Mouse (Mus musculus): ENCODE results near the gene Usp20.
"Not testable (repeated sequence)": the region's sequence is repeated elsewhere in the genome, so short reads cannot be mapped to it uniquely, and the experiment has no call there.

Gene Usp20

DNA sequence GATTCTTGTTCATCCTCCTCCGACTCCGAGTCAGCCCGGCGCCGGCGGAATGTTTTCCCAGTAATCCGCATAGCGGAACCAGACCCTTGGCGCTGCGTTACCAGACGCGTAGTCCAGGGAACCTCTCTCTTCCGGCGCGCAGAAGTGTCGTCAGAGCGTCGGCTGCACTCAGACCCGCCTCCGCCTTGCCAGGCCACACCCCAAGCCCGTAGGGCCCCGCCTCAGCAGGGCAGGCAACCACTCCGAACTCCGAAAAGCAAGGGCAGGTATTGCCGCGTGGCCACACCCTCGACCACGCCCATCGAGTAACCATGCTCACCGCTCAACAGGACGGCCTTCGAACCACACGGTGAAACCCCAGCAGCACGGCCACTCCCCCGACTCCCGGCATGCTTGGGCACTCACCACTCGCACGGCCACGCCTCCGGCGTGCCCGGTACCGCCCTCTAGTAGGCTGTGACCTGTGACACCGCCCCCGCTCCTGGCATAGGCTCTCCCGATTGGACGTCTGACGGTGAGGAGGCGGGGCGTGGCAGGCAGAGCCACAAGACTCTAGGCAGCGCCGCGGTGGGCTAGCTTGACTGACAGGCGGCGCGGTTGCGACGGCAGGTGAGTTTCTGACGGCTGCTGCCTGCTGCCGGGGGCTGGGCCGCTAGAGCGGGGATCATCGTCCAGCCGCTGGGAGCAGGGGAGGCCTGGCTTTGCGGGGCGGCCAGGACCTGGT is at the start of gene Usp20, which contains the start of gene BC005624:
Gene Usp20 (plus strand): TSS at position 490 of the 724 bp plus-strand sequence.
Gene BC005624 (minus strand): TSS at position 412 of the 724 bp plus-strand sequence.
- peak; percentile 96 for DNase-seq (ENCODE audit: low spot score)

DNA sequence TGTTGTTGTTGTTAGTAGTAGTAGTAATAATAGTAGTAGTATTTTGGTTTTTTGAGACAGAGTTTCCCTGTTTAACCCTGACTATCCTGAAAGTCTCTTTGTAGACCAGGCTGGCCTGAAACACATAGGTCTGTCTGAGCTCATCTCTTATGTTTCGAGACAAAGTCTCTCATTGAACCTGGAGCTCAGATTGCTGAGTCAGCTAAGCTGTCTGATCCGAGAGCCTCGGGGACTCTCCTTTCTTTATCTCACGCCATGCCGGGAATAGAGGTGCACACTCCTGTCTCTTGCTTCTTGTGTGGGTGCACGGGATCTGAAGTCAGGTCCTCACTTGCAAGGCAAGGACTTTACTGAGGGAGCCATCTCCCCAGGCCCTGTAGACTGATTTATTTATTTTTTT is 49.0 kb upstream of the Usp20 start:
- no peak for DNase-seq (ENCODE audit: low spot score)

DNA sequence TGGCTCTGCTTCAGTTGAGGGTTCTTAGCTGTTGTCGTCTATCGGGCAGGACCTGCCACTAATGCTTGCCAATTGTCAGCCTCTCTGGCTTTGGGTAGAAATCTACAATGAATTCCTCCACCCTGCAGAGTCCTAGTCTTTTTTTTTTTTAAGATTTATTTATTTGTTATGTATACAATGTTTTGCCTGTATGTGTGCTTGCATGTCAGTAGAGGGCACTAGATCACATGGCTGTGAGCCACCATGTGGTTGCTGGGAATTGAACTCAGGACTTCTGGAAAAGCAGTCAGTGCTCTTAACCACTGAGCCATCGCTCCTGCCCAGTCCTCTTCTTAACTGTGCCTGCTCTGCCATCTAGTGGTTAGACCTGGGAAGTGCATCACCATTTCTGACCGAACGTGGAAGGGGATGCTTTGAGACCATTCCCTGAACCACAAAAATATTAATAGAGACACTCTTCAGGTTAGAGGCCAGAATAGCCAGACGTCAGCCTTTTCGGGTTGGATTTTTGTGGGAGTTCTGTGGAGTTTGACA is 48.1 kb upstream of the Usp20 start:
- DNase-seq (ENCODE audit: low spot score): peak; percentile 35

DNA sequence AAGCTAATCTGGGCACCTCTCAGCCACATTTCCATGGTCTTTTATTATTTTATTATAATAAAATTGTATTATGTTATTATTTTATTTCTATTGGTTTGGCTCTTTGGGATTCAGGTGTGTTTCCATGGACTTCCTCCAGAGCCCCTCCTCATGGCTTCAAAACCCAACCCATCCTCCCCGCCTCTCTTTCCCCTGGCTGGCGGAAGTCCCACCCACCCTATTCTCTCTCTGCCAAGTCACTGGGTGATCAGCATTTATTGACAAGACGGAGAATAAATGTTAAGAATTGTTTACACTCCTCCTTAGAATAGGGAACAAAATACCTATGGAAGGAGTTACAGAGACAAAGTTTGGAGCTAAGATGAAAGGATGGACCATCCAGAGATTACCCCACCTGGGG is 45.3 kb upstream of the Usp20 start:
- DNase-seq (ENCODE audit: low spot score): no peak

DNA sequence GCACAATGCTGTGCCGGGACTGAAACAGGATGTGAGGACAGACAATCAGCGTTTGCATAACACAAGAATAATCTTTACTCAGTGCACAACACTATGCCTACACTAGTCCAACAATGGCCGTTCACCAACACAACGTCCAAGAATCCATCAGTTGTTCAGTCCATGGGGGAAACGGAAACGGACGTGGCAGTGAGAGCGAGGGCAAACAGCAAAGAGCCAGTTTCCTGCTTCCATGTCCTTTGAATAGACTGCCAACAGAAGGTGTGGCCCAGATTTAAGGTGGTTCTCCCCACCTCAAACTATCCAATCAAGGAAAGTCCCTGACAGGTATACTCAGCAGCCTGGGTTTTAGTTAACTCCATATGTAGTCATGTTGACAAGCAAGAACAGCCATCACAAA is 44.3 kb upstream of the Usp20 start:
- DNase-seq (ENCODE audit: low spot score): no peak

DNA sequence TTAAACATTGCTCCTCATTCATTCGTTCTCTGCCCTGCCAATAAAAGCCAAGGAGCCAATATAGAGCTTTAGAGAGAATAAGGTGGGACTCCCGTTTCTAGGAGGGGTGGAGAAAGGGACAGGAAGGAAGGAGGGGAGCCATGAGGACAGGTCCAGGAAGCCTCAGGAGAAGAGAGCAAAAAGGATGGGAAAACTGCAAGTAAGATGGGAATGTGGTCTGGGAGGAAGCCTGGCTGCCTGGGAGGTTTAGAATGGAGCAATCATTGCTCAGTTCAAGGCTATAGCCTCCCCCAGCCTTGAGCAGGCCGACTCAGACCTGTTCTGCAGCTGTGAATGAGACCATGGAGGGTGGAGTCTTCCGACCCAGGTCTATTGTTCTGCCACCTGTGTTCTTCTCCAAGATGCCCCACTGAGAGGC is 43.5 kb upstream of the Usp20 start:
- DNase-seq (ENCODE audit: low spot score): no peak

DNA sequence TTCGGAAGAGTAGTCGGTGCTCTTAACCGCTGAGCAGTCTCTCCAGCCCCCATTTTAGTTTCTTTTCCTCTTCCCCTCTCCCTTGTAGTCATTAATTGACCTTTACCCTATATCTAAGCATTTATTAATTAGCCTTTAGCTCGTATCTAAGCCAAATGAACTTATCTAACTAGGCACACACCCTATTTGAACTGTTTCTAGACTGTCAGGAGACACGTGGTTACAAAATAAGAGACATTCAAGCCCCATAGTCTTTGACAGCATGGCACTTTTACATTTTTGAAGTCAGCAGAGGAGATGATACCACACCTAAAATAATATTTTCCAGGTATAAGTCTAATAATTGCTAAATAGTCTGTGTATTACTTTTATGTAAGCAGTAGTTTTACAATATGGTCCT is 40.5 kb upstream of the Usp20 start:
- DNase-seq (ENCODE audit: low spot score): no peak

DNA sequence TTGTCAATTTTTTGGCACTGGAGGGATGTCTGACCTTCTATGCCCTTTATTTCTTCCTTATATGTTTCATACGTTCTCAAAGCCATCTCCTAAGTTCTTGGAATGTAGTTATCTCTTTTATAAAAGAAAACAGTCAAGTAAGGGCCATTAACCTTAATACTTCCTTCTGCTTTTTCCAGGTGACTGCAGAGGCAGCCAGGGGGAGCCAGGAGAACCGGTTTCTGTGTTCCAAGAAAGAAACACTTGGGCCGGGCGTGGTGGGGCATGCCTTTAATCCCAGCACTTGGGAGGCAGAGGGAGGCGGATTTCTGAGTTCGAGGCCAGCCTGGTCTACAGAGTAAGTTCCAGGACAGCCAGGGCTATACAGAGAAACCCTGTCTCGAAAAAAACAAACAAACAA is 40.0 kb upstream of the Usp20 start:
- DNase-seq (ENCODE audit: low spot score): not testable (repeated sequence)

DNA sequence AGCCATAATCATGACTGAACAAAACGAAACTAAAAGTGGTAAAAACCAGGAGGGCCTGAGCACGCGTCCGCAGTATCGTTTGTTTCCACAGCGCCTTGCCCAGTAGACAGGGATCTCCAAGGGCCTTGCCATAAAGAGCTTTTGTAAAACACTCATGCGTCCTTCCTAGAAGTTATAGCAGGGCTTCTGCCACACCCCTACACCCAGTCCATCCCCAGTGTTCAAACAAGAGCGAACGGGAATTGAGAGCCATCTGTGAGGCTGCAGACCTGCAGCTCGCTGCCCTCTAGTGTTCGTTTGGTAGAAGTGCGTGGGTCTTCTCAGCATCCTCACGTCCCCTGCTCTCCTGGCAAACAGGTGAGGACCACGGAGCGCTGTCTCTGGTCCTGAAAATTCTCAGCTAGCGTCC is 39.5 kb upstream of the Usp20 start:
- no peak for DNase-seq (ENCODE audit: low spot score)

DNA sequence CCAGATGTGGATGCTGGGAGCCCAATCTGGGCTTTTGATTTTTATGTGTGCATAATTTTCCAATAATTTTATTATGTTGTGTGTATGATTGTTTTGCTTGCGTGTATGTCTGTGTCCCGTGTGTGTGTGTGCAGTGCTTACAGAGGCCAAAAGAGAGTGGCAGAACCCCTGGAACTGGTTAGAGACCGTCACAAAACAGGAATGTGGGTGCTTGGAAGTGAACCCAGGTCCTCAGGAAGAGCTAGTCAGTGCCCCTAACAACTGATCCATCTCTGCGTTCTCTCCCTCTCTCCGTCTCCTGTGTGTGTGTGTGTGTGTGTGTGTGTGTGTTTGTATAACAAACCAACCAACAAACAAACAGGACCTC is 29.6 kb upstream of the Usp20 start:
- DNase-seq (ENCODE audit: low spot score): no peak

DNA sequence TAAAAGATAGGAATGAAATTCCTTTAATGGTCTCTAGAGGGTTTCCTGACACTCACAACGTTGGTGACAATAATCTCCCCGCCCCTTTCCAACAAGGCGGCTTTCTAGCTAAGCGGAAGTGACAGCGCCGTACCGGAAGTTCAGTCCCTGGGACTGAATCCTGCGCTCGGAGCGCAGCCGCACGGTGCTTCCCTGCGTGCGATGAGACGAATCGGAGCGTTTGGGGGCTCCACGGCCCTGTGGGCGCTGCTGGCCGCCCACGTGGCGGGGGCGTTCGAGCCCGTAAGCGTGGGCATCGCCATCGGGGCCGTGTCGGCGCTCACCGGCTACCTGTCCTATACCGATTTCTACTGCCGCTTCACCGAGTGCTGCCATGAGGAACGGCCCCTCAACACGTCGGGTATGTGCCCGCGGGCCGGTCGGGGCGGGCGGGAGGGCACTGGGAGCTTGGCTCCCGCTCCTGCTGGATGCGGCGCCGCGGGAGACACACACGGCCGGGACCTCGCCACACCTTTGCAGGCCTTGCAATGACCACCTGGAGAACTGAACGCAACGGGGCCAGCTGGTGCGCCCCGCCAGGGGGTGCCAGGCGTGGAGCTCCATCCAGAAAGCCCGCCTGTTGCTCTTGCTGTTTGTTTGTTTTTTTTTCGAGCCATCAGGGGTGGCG is 29.1 kb upstream of the Usp20 start, which contains the start of gene Tor1b:
Gene Tor1b (plus strand): TSS at position 136 of the 667 bp plus-strand sequence.
- no peak for DNase-seq (ENCODE audit: low spot score)

DNA sequence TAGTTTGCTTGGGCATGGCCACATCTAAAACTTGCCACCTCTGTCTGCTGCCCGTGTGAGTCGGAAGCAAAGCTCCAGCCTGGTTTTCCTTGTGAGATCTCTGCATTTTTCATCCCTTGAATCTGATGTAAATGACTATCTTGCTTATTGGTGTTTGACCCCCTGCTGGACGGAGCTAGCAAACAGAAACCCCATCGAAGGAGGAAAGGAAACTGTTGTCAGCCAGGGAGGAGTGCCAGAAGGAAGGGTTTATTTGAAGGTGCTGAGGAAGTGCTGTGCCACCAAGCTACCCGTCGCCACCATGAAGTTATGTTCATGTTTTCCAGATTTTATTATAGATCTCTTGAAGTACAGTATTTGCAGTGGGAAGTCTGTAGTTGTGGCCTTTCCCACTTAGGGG is 27.3 kb upstream of the Usp20 start:
- no peak for DNase-seq (ENCODE audit: low spot score)

DNA sequence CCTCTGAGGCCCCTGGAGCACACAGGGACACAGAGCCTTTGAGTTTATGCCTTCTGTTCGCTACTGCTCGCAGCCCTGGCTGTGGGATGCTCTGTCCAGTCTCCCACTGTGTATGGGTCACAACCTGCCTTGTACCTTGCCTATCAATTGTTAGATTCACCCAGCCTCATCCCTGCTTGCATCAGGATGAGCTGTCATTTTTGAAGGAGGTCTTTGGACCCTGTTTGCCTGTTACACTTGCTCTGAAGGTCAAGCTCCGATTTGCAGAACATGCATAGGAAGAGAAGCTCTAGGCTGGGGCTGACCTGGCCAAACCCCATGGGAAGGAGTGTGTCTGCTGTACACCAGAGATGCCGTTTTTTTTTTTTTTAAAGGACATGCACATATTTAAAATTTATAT is 24.6 kb upstream of the Usp20 start:
- DNase-seq (ENCODE audit: low spot score): no peak

DNA sequence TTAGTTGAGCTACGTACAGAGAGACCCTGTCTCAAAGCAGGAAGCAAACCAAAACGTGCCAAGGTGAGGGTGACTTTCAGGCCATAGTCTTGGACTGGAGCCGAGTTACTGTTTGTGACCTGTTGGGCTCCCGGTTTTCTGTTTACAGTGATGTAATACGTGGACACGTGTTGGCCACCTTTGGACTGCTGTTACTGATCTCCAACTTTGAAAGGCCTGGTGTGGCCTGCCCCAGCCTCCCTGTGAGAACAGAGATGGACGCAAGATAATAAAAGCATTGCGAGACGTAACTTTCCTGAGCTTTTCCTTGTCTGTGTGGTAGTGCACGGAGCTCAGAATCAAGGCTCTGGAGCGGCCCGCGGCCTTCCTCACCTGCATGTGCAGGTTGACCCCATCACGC is 23.4 kb upstream of the Usp20 start:
- no peak for DNase-seq (ENCODE audit: low spot score)

DNA sequence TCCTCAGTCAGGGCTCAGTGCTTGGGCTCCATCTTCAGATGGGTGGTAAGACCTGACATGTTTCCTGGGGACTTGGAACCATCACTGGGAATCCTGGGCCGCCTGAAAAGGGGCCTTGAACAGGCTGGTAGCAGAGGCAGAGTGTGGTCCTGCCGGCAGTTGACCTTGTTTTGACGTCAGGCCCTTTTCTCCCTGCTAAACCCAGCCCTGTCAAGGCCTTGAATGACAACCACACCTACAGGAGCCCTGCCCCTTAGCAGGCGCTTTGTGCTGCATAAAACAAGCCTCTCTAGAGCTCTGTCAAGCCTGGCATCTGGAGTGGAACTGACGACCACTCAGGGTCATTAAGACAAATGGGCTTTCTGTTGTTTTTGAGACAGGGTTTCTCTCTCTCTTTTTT is 22.2 kb upstream of the Usp20 start:
- DNase-seq (ENCODE audit: low spot score): no peak

DNA sequence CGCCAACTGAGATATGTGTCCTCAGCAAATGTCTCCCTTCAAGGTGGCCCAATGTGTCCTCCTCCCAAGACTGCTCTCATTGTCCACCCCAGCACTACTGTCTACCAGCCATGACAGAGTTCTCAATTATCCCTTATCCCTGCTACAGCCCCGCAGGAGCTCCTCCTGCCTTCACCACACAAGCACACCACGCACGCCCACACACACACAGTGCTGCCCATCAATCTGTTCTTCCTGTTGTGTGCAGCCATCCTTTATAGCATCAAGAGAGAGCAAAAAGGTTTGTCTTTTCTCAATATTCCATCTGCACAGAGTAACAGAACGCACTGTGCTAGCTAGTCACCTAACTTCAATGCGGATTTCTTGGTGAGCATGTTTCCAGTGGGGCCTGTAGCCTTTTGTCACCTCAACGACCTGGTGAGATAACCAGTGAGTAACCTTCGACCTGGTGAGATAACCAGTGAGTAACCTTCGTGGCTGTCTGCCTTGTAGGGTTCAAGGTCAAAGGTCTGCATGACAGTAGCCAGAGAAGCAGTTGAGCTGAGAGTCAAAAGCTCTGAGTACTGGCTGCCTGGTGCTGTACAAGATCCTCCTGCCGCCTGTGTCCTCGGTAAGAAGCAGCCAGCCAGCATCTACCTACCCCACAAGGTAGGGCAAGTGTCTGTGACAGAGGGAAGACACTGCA is 19.4 kb upstream of the Usp20 start:
- no peak for DNase-seq (ENCODE audit: low spot score)

DNA sequence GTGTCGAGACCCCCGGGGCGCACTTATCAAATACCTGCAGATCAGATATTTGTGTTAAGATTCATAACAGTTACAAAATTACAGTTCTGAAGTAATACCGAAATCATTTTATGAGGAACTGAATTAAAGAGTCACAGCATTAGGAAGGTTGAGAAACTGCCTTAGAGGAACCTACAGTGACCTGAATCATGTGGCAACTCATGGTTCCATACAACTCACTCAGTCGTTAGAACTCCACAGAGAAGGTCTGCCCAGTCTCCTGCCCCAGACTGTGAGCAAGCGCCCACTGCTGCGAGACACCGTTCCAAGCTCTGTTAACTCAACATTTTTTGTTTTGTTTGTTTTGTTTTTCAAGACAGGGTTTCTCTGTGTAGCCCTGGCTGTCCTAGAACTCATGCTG is 16.5 kb upstream of the Usp20 start:
- no peak for DNase-seq (ENCODE audit: low spot score)

DNA sequence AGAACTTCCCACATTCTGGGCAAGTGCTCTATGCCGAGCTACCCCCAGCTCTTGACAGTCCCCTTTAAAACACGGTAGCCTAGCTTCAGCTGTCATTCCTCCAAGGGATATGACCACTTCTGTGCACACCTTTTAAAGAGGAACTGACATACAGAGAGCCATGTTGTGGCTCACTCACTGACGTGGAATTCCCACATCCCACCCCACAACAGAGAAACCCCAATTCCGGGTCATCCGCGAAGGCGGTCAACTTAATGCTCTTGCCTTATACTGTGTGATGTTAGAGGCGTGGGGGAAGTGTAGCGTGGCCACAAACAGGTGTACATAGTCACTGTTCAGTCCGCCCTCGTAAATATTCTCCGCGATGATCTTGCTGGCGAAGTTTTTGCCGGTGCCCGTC is 15.3 kb upstream of the Usp20 start:
- no peak for DNase-seq (ENCODE audit: low spot score)

DNA sequence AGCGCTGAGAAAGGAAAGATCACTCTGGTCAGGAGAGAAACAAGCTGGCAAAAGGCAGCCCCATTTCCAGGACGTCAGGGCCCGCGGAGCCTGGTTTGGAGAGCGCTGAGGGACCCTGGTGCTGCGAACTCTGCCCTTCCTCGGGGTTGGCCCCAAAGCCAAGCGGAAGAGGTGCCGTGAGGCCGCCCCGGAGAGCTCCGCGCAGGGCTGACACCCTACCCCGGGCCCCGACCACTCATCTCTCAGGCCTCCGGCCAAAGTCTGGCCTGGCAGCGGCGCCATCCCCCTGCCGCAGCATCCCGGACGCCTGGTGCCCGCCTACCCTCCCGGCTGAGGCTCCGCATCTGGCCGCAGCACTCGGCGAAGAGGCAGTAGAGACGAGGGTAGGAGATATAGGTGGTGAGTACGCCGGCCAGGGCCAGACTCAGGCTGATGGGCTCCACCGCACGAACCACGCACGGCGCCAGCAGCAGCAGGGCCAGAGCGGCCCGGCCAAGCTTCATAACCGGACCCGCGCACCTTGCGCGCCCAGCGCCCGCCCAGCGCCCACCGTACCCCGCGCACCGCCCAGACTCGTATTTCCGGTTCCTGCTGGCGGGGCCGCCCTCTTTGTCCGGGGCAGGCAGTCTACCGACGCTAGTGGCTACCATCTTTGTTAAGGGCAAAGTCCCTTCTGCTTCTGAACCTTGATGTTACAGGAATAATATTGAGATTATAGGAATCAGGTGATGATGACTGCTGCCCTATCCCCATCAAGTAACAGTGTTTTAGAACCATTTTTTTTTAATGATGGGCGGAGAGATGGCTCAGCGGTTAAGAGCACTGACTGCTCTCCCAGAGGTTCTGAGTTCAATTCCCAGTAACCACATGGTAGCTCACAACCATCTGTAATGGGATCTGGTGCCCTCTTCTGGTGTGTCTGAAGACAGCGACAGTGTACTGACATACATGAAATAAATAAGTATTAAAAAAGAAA is 14.4 kb upstream of the Usp20 start, which contains the start of gene Tor1a:
Gene Tor1a (minus strand): TSS at position 582 of the 976 bp plus-strand sequence.
- DNase-seq (ENCODE audit: low spot score): peak; percentile 61

DNA sequence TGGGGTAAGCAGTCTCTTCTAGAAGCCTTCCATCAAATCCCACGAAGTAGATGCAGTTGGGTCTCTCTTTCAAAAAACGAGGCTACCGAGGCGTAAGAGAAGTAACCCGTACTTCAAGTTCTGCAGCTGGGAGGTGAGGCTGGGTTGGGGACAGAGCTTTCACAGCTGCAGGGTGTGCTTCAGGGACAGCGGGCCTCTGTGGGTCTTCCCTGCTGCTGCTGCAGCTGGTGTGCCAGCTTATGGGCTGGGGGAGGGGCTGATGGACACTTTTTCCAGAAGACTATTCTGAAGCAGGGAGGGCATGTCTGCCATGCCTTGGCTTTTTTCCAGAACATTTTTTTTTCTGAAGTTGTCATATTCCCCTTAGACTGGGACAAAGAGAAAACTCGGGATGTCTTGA is 945 bp downstream of the Usp20 start:
- no peak for DNase-seq (ENCODE audit: low spot score)

All from urinary bladder, postnatal 10 days (tissue).